Mouse (Mus musculus) right cerebral cortex, postnatal 4 days (tissue): ENCODE measurements around the gene Kctd17.

Source experiments
- DNase-seq: peaks from one replicate; pipeline ENCODE4 v3.0.0-alpha.2; 2022

The Kctd17 gene

GRCm38 (mm10) chr15:78487066-78487465, 58.7 kb downstream of the Kctd17 start:
- DNase-seq: no peak
